ENCODE assay signal across 26 mouse cellular contexts in the genomic region with DNA sequence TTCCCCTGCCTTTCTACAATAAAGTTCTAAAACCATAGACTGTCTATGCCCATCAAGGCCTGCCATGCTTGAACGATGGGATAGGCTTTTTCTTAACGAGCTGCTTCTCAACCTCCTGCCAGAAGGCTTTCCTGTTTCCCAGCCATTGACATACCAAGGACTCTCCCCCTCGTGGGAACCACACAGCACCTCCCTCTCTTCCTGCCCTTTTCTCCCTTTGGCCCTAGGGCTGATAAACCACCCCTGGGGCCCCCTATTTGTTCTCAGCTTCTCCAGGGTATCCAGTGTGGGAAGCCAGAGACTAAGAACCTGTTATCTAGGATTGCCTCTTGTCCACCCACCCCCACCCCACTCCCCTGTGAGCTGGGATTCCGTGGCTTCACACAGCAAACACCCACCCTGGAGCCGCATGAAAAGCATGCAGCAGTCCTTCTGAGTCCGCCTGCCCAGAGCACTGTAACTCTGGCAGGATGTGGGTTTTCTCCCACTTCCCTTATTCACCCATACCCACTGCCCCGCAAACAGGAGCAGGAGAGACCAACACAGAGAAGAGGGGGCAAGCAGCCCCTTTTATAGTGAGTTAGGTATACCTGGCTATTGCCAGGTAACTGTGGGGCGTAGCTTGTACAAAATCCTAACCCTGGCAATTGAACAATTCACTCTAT.
DNase-seq lines count a peak whose midpoint lies in the region; ATAC-seq lines count a peak whose summit lies in the region.
"Had no signal": no experiment of that assay in that cellular context is flagged by ENCODE, and none has a peak within 500 bp of the region (broad histone marks: within the 10 kb centered on the region; RNA-seq: fewer than 3 reads in every experiment).

No protein-coding gene starts in this region.

- ATAC-seq in heart, embryonic 12.5 days (ENCODE audit: insufficient number of reproducible peaks, low FRiP score): peak; percentile 72
- ATAC-seq in liver, embryonic 11.5 days (replicated peaks; ENCODE audit: low FRiP score): peak; percentile 51
- no peak for ATAC-seq in liver, embryonic 12.5 days
- ATAC-seq: activated CD4-positive, CD25-positive, alpha-beta regulatory T cell, adult 4 months; forebrain, embryonic 15.5 days; intestine, postnatal 0 days had no signal

- 39% methylated on average over 8 of the region's 8 CpGs for WGBS in heart, embryonic 12.5 days
- WGBS in heart, embryonic 10.5 days: 43% methylated on average over 8 of the region's 8 CpGs
- 31% methylated on average over 8 of the region's 8 CpGs for WGBS in liver, embryonic 11.5 days
- WGBS in liver, embryonic 12.5 days (ENCODE audit: insufficient replicate concordance): 19% methylated on average over 8 of the region's 8 CpGs

- H3K27me3 ChIP-seq in heart, embryonic 12.5 days (replicated peaks): no peaks in the 10 kb centered on the region
- no peaks in the 10 kb centered on the region for H3K27me3 ChIP-seq in heart, embryonic 10.5 days (ENCODE audit: insufficient read depth, poor library complexity, severe bottlenecking)
- H3K27me3 ChIP-seq in liver, embryonic 11.5 days (replicated peaks; ENCODE audit: control insufficient read depth, insufficient read depth, low read length): no peaks in the 10 kb centered on the region
- no peaks in the 10 kb centered on the region for H3K27me3 ChIP-seq in liver, embryonic 12.5 days (replicated peaks)
- H3K27me3 ChIP-seq: CH12.LX; forebrain, embryonic 15.5 days; hindbrain, embryonic 13.5 days; limb, embryonic 13.5 days had no signal

- H3K4me1 ChIP-seq in heart, embryonic 12.5 days (replicated peaks): peaks cover 5% of the 10 kb centered on the region
- peaks cover 5% of the 10 kb centered on the region; the same call in 1 of the 2 replicates for H3K4me1 ChIP-seq in heart, embryonic 10.5 days
- no peaks in the 10 kb centered on the region for H3K4me1 ChIP-seq in liver, embryonic 11.5 days (replicated peaks; ENCODE audit: control insufficient read depth, insufficient read depth, low read length)
- no peaks in the 10 kb centered on the region for H3K4me1 ChIP-seq in liver, embryonic 12.5 days
- H3K4me1 ChIP-seq: forebrain, embryonic 15.5 days; hindbrain, embryonic 13.5 days; limb, embryonic 13.5 days had no signal

- H3K4me3 ChIP-seq in heart, embryonic 12.5 days: no peak overlapping the region
- H3K4me3 ChIP-seq in heart, embryonic 10.5 days: no peak overlapping the region
- no peak overlapping the region for H3K4me3 ChIP-seq in liver, embryonic 11.5 days (ENCODE audit: low read depth, low read length)
- H3K4me3 ChIP-seq in liver, embryonic 12.5 days: no peak overlapping the region
- H3K4me3 ChIP-seq: forebrain, embryonic 15.5 days; hindbrain, embryonic 13.5 days; left cerebral cortex, adult 2 months; limb, embryonic 13.5 days had no signal

- no peak overlapping the region for H3K9ac ChIP-seq in heart, embryonic 12.5 days
- no peak overlapping the region for H3K9ac ChIP-seq in liver, embryonic 11.5 days (ENCODE audit: low read depth, low read length)
- no peak overlapping the region for H3K9ac ChIP-seq in liver, embryonic 12.5 days
- H3K9ac ChIP-seq: forebrain, embryonic 15.5 days; hindbrain, embryonic 13.5 days; limb, embryonic 13.5 days; liver, embryonic 14.5 days; lung, embryonic 14.5 days had no signal

- H3K27ac ChIP-seq in heart, embryonic 12.5 days (ENCODE audit: poor library complexity, severe bottlenecking): no peak overlapping the region
- H3K27ac ChIP-seq in heart, embryonic 10.5 days: no peak overlapping the region
- no peak overlapping the region for H3K27ac ChIP-seq in liver, embryonic 11.5 days (ENCODE audit: low read depth, low read length)
- no peak overlapping the region for H3K27ac ChIP-seq in liver, embryonic 12.5 days
- H3K27ac ChIP-seq: forebrain, embryonic 15.5 days; hindbrain, embryonic 13.5 days; left cerebral cortex, adult 2 months; limb, embryonic 13.5 days; liver, embryonic 14.5 days had no signal

- H3K36me3 ChIP-seq in heart, embryonic 12.5 days: no peaks in the 10 kb centered on the region
- no peaks in the 10 kb centered on the region for H3K36me3 ChIP-seq in heart, embryonic 10.5 days
- H3K36me3 ChIP-seq in liver, embryonic 11.5 days (ENCODE audit: control insufficient read depth, insufficient read depth, low read length): no peaks in the 10 kb centered on the region
- H3K36me3 ChIP-seq in liver, embryonic 12.5 days: no peaks in the 10 kb centered on the region
- H3K36me3 ChIP-seq: forebrain, embryonic 15.5 days; hindbrain, embryonic 13.5 days; limb, embryonic 13.5 days had no signal

- H3K4me2 ChIP-seq in heart, embryonic 12.5 days: no peak overlapping the region
- H3K4me2 ChIP-seq in liver, embryonic 11.5 days: no peak overlapping the region
- H3K4me2 ChIP-seq in liver, embryonic 12.5 days: no peak overlapping the region
- H3K4me2 ChIP-seq: forebrain, embryonic 15.5 days; hindbrain, embryonic 13.5 days; limb, embryonic 13.5 days; lung, embryonic 14.5 days had no signal

- H3K9me3 ChIP-seq in heart, embryonic 12.5 days (replicated peaks): 0 out of 2 replicates have a peak, but pooled peaks cover 2% of the 10 kb centered on the region
- no peaks in the 10 kb centered on the region for H3K9me3 ChIP-seq in heart, embryonic 10.5 days
- H3K9me3 ChIP-seq in liver, embryonic 11.5 days (ENCODE audit: control insufficient read depth, low read length): no peaks in the 10 kb centered on the region
- no peaks in the 10 kb centered on the region for H3K9me3 ChIP-seq in liver, embryonic 12.5 days (replicated peaks)
- H3K9me3 ChIP-seq: forebrain, embryonic 15.5 days; hindbrain, embryonic 13.5 days; limb, embryonic 13.5 days had no signal

- DNase-seq in heart, embryonic 10.5 days (ENCODE audit: low spot score): no peak
- no peak for DNase-seq in liver, embryonic 11.5 days (ENCODE audit: low spot score)
- peak; percentile 15 for DNase-seq in A20 (ENCODE audit: low read depth, low spot score)
- peak; percentile 1 for DNase-seq in c-Kit-positive CD71-negative TER-119-negative erythroid progenitor cells, embryonic 14.5 days (ENCODE audit: low read depth)
- no peak for DNase-seq in embryo, embryonic 11 days
- no peak for DNase-seq in left cerebral cortex, adult 8-10 months (ENCODE audit: low spot score in 2 of 2)
- DNase-seq: adrenal gland, adult 2 months; adrenal gland, postnatal 36 days; cerebellum, adult 2 months; cerebellum, postnatal 14 days; heart, postnatal 10 days; kidney, postnatal 25 days; lung, embryonic 14.5 days; lung, postnatal 14 days; midbrain, embryonic 14.5 days; thymus, postnatal 14 days had no signal

Comparison
In these comparisons a context has a peak if more than half of its experiments do, and no peak if none do; other contexts are left out.
1. DNase-seq: peak in A20 (single experiment) and c-Kit-positive CD71-negative TER-119-negative erythroid progenitor cells, embryonic 14.5 days (single experiment); none in heart, embryonic 10.5 days (single experiment), liver, embryonic 11.5 days (single experiment), embryo, embryonic 11 days (single experiment) and left cerebral cortex, adult 8-10 months (0 of 2).